Mouse (Mus musculus) neural tube, embryonic 15.5 days (tissue): ENCODE measurements around the gene Tbc1d14. TPM values are rescaled to one million over a fixed set of nuclear protein-coding genes. Genes with fewer than 3 reads are reported as not detected.
A peak's percentile ranks its signal among the peaks of the same experiment; 100 is the strongest.

Source experiments
- ATAC-seq: fragments of 200-750 bp; cut with Nextera tagmentation; 2 replicates; pipeline ENCODE4 v1.8.0; 2017; ENCODE audit warnings: mild to moderate bottlenecking, moderate TSS enrichment, moderate library complexity; ENCODE audit not compliant: low FRiP score
- H3K27ac ChIP-seq: fragments of 300-500 bp; sonication (generic); replicated peaks from 2 replicates; pipeline ENCODE4 v1.5.1; 2015; ENCODE audit warnings: mild to moderate bottlenecking, inconsistent platforms
- H3K27me3 ChIP-seq: fragments of 300-500 bp; sonication (generic); replicated peaks from 2 replicates; pipeline ENCODE4 v1.6.1; 2015; ENCODE audit warnings: inconsistent platforms
- H3K36me3 ChIP-seq: fragments of 300-500 bp; sonication (generic); 2 replicates; pipeline ENCODE4 v1.6.1; 2015; ENCODE audit warnings: inconsistent platforms
- H3K4me1 ChIP-seq: fragments of 300-500 bp; sonication (generic); 2 replicates; pipeline ENCODE4 v1.6.1; 2015; ENCODE audit warnings: inconsistent platforms
- H3K4me2 ChIP-seq: fragments of 300-500 bp; sonication (generic); 2 replicates; pipeline ENCODE4 v1.6.1; 2015; ENCODE audit warnings: inconsistent platforms, mild to moderate bottlenecking, moderate library complexity
- H3K4me3 ChIP-seq: fragments of 300-500 bp; sonication (generic); replicated peaks from 2 replicates; pipeline ENCODE4 v1.5.1; 2015; ENCODE audit warnings: mild to moderate bottlenecking, inconsistent platforms
- H3K9ac ChIP-seq: fragments of 300-500 bp; sonication (generic); replicated peaks from 2 replicates; pipeline ENCODE4 v1.6.1; 2015; ENCODE audit warnings: mild to moderate bottlenecking, inconsistent platforms
- H3K9me3 ChIP-seq: fragments of 300-500 bp; sonication (generic); replicated peaks from 2 replicates; pipeline ENCODE4 v1.6.1; 2016; ENCODE audit warnings: inconsistent platforms
- WGBS: fragments of 180-500 bp; shearing (Covaris S2); methylation state at CpG from one replicate; pipeline ENCODE4 v1.1.7; 2015; ENCODE audit warnings: mixed read lengths; 5-methylcytosine and 5-hydroxymethylcytosine counted together
- polyA plus RNA-seq: library from polyadenylated mRNA; unstranded; fragments of >200 nt; fragmentation: Nextera tagmentation; extraction: Ambion mirVana; gene quantifications from 2 replicates; pipeline ENCODE4 v1.2.1, GENCODE M21; 2015

Tbc1d14 gene
- polyA plus RNA-seq, 1 experiment from 2014 or later = 58.9 TPM

DNA sequence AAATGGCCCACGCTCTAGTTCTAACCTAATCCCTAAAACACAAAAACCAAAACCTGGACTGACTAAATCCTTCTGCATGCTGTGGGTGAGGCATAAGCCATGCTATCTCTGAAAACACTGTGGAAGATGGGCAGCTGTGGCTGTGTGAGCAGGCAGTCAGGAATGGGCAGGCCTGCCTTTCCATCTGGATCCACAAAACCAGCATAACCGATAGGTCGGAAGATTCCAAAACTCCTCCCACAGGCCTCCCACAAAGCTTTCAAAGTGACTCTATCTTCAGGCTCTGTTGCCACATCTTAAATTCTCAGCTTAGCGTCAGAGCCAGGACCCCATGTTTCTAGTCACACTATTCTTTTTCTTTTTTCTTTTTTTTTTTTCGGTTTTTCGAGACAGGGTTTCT lies 99.2 kb downstream of the Tbc1d14 start:
- Histone ChIP-seq H3K9me3 (no peaks in the 10 kb centered on the region), H3K4me1 (0 out of 2 replicates have a peak, but pooled peaks cover 3% of the 10 kb centered on the region), H3K27ac (no peak overlapping the region), H3K4me3 (no peak overlapping the region), H3K27me3 (no peaks in the 10 kb centered on the region), H3K9ac (no peak overlapping the region), H3K4me2 (no peak overlapping the region), H3K36me3 (peaks cover 68% of the 10 kb centered on the region)
- no peak for ATAC-seq
- 91% methylated on average over 6 of the region's 6 CpGs for WGBS

DNA sequence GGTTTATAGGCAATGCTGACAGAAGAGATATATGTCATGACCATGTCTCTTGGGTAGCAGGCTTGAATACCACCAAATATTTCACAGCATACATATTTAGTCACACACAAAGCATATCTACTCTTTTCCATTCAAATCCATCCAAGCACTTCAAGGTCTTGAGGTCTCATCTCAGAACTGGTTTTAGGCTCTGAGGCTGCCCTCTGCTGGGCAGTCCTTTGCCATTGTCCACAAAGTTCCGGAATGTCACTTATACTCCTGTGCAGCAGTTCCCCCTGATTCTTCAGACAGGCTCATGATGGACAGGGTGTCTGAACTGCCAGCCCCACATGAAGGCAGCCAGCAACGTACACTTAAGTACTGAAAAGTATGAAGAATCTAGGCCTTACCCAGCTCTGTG lies 103.9 kb downstream of the Tbc1d14 start:
- Histone ChIP-seq H3K36me3 (peaks cover 35% of the 10 kb centered on the region), H3K4me3 (no peak overlapping the region), H3K27ac (no peak overlapping the region), H3K4me1 (peaks cover 16% of the 10 kb centered on the region), H3K4me2 (no peak overlapping the region), H3K9me3 (no peaks in the 10 kb centered on the region), H3K27me3 (no peaks in the 10 kb centered on the region), H3K9ac (no peak overlapping the region)
- 59% methylated on average over 2 of the region's 2 CpGs for WGBS
- ATAC-seq = no peak

DNA sequence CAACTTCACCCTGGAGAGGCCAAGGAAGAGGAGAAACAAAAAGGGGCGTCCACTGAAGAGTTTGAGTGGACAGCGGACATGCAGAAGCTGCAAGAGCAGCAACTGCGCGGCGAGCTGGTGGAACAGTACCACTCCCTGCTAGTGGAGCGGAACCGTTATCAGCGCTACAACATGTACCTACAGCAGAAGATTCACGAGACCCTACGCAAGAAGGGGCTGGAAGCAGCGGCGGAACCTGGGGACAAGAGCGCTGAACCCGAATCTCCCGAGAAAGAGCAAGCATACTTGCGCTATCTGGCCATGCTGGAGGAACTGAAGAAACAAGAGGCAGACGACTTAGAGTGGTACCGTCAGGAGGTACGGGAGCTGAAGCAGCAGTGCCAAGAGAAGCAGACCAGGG lies 107.8 kb downstream of the Tbc1d14 start:
- Histone ChIP-seq H3K9ac (peak overlapping the region; percentile 43), H3K36me3 (0 out of 2 replicates have a peak, but pooled peaks cover 3% of the 10 kb centered on the region), H3K9me3 (no peaks in the 10 kb centered on the region), H3K4me3 (peak overlapping the region; percentile 62), H3K4me2 (peak overlapping the region; percentile 92), H3K27ac (no peak overlapping the region), H3K4me1 (peaks cover 46% of the 10 kb centered on the region), H3K27me3 (no peaks in the 10 kb centered on the region)
- 43% methylated on average over 19 of the region's 19 CpGs for WGBS
- ATAC-seq = no peak

- peaks cover 55% of the 10 kb centered on the region for H3K4me1 ChIP-seq
- H3K4me3 ChIP-seq = peak within 1 kb of the TSS; percentile 62
- H3K9me3 ChIP-seq = no peaks in the 10 kb centered on the region
- peak within 1 kb of the TSS; percentile 76 for H3K27ac ChIP-seq
- H3K36me3 ChIP-seq = 0 out of 2 replicates have a peak, but pooled peaks cover 3% of the 10 kb centered on the region
- H3K9ac ChIP-seq = peak within 1 kb of the TSS; percentile 67
- no peaks in the 10 kb centered on the region for H3K27me3 ChIP-seq
- peak; percentile 99 for ATAC-seq
- peak within 1 kb of the TSS; percentile 92 for H3K4me2 ChIP-seq
- WGBS = under 1% methylated on average over 73 of the region's 97 CpGs
These were observed 108.7 kb downstream of the Tbc1d14 start, which contains the start of the genes Tada2b and Ccdc96 for GRCm38 (mm10) chr5:36484171-36484990. TSS of gene Tada2b (minus strand) at chr5:36484285. TSS of gene Ccdc96 (plus strand) at chr5:36484588.

- H3K9ac ChIP-seq = peak overlapping the region; percentile 67
- H3K4me3 ChIP-seq = peak overlapping the region; percentile 62
- peaks cover 55% of the 10 kb centered on the region for H3K4me1 ChIP-seq
- no peaks in the 10 kb centered on the region for H3K27me3 ChIP-seq
- peak overlapping the region; percentile 76 for H3K27ac ChIP-seq
- ATAC-seq = no peak
- H3K4me2 ChIP-seq = peak overlapping the region; percentile 66
- 1% methylated on average over 53 of the region's 58 CpGs for WGBS
- no peaks in the 10 kb centered on the region for H3K9me3 ChIP-seq
- H3K36me3 ChIP-seq = 0 out of 2 replicates have a peak, but pooled peaks cover 3% of the 10 kb centered on the region
These were observed 109.6 kb downstream of the Tbc1d14 start for GRCm38 (mm10) chr5:36483203-36484101.

GRCm38 (mm10) chr5:36481114-36481513 lies 112.0 kb downstream of the Tbc1d14 start:
- H3K27me3 ChIP-seq = no peaks in the 10 kb centered on the region
- WGBS = 81% methylated on average over 1 of the region's 1 CpGs
- no peak overlapping the region for H3K27ac ChIP-seq
- peaks cover 8% of the 10 kb centered on the region; the same call in 1 of the 2 replicates for H3K36me3 ChIP-seq
- no peaks in the 10 kb centered on the region for H3K9me3 ChIP-seq
- ATAC-seq = no peak
- H3K9ac ChIP-seq = no peak overlapping the region
- peaks cover 58% of the 10 kb centered on the region for H3K4me1 ChIP-seq
- H3K4me3 ChIP-seq = no peak overlapping the region
- peak overlapping the region; percentile 66; the same call in 1 of the 2 replicates for H3K4me2 ChIP-seq

DNA sequence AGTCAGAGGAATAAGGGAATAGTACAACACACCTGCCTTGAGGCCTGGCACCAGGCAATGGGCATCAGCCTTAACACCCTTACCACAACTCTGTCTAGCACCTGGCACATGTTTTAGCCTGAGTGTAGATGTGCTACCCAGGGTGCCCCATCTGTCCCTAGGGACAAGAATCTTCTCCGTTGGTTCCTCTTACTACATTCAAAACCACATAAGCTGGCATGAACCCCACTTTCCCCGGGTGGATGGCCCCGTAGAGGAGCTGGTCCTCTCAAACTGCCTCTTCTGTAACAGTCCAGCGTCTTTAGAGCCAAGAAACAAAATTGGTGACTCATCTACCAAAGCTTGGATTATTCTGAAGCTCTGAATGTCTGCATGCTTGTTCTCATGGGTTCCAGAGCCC lies 112.7 kb downstream of the Tbc1d14 start:
- no peak overlapping the region for H3K4me3 ChIP-seq
- peaks cover 53% of the 10 kb centered on the region for H3K4me1 ChIP-seq
- H3K9me3 ChIP-seq = no peaks in the 10 kb centered on the region
- H3K36me3 ChIP-seq = peaks cover 8% of the 10 kb centered on the region; the same call in 1 of the 2 replicates
- no peaks in the 10 kb centered on the region for H3K27me3 ChIP-seq
- no peak overlapping the region for H3K4me2 ChIP-seq
- 92% methylated on average over 4 of the region's 4 CpGs for WGBS
- no peak for ATAC-seq
- H3K9ac ChIP-seq = no peak overlapping the region
- no peak overlapping the region for H3K27ac ChIP-seq

GRCm38 (mm10) chr5:36479735-36480134 lies 113.3 kb downstream of the Tbc1d14 start:
- no peaks in the 10 kb centered on the region for H3K27me3 ChIP-seq
- H3K27ac ChIP-seq = no peak overlapping the region
- 77% methylated on average over 2 of the region's 2 CpGs for WGBS
- no peak overlapping the region for H3K4me3 ChIP-seq
- H3K36me3 ChIP-seq = peaks cover 8% of the 10 kb centered on the region; the same call in 1 of the 2 replicates
- H3K9me3 ChIP-seq = no peaks in the 10 kb centered on the region
- no peak overlapping the region for H3K4me2 ChIP-seq
- ATAC-seq = no peak
- no peak overlapping the region for H3K9ac ChIP-seq
- H3K4me1 ChIP-seq = peaks cover 47% of the 10 kb centered on the region

DNA sequence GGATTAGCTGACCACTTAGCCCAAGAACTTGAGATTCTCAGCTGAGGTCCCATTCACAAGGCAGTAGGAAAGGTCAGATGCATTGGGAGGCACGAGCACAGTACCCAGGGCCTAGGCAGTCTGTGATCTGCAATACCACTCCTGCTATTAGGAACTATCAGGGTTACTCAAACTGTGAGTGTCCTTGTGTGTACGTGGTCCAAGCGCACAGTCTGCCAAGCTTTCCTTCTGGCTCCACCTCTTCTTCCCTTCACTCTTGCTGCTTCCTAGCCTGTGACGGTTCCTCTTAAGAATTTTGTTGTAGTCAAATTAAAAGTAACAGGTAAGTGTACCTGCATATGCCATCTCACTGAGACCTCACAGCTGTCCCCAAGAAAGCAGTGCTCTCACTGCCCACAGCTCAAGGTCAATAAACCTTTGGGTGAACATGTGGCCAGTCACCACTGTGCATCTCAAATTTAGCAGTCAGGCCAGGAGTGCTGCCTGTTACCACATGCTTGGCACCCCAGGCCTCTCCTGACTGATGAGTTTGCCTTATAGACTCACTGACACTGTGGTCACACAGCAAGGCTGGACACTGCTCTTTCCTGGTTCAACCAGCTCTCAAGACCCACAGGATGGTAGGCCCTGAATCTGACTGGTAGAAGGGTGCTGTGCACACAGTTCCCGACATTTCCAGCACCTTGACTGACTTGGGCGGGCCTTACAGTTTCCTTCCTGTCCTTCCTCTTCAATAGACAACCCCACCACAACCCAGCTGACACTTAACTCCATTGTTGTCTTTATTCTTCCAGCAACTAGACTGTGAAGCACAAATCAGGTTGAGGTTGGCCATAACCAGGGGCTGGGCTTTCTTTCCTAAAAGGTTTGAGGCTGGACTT lies 114.3 kb downstream of the Tbc1d14 start:
- Histone ChIP-seq H3K4me2 (no peak overlapping the region), H3K27ac (no peak overlapping the region), H3K36me3 (peaks cover 13% of the 10 kb centered on the region), H3K27me3 (no peaks in the 10 kb centered on the region), H3K4me3 (no peak overlapping the region), H3K9me3 (no peaks in the 10 kb centered on the region), H3K9ac (no peak overlapping the region), H3K4me1 (peaks cover 45% of the 10 kb centered on the region)
- WGBS = 95% methylated on average over 6 of the region's 6 CpGs
- no peak for ATAC-seq

GRCm38 (mm10) chr5:36477486-36477885 lies 115.6 kb downstream of the Tbc1d14 start:
- Histone ChIP-seq H3K9ac (no peak overlapping the region), H3K4me1 (peaks cover 36% of the 10 kb centered on the region), H3K9me3 (no peaks in the 10 kb centered on the region), H3K27me3 (no peaks in the 10 kb centered on the region), H3K4me2 (no peak overlapping the region), H3K36me3 (peaks cover 23% of the 10 kb centered on the region), H3K4me3 (no peak overlapping the region), H3K27ac (no peak overlapping the region)
- 92% methylated on average over 3 of the region's 3 CpGs for WGBS
- ATAC-seq = no peak

DNA sequence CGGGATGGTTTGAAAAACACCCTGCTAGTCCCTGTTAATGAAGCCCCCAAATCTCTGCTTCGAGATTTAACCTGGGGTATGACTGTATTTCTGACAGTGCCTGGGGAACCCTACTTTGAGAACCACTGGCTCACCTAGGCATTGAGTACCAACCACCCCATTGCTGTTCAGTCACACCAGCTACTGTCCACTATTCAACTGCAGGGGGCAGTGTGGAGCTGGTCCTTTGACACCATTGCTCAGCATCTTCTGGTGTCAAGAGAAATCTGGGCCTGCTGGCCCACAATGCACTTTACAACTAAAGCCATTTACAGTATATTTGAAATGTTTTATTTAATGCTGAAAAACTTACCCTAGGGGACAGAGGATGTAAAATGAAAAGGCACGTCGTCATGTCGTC lies 118.8 kb downstream of the Tbc1d14 start:
- no peak overlapping the region for H3K4me2 ChIP-seq
- 88% methylated on average over 5 of the region's 5 CpGs for WGBS
- no peak overlapping the region for H3K27ac ChIP-seq
- H3K36me3 ChIP-seq = peaks cover 53% of the 10 kb centered on the region
- H3K27me3 ChIP-seq = no peaks in the 10 kb centered on the region
- H3K9ac ChIP-seq = no peak overlapping the region
- H3K9me3 ChIP-seq = no peaks in the 10 kb centered on the region
- H3K4me1 ChIP-seq = 0 out of 2 replicates have a peak, but pooled peaks cover 5% of the 10 kb centered on the region
- no peak for ATAC-seq
- no peak overlapping the region for H3K4me3 ChIP-seq
